Mouse (Mus musculus) ES-Bruce4 (cell line): ENCODE results near the gene Simc1.

Source experiments
- CTCF ChIP-seq: IDR thresholded peaks from one replicate; pipeline ENCODE4 v1.8.1; 2011; ENCODE audit warnings: low read depth, low read length
- EP300 ChIP-seq: IDR thresholded peaks from 2 replicates; pipeline ENCODE4 v1.6.1; 2011; ENCODE audit warnings: low read depth, low read length; ENCODE audit not compliant: insufficient read depth
- POLR2A ChIP-seq: IDR thresholded peaks from one replicate; pipeline ENCODE4 v1.8.1; 2011; ENCODE audit warnings: low read length; ENCODE audit not compliant: insufficient read depth

GRCm38 (mm10) chr13:54569282-54569681 lies 65.7 kb downstream of the Simc1 start:
- no peak for TF ChIP-seq CTCF
- TF ChIP-seq POLR2A = no peak
- TF ChIP-seq EP300 = no peak
